Mouse (Mus musculus) forebrain, embryonic 12.5 days (tissue): ENCODE data around the gene Htra2. TPM values are rescaled to one million over a fixed set of nuclear protein-coding genes. Genes with fewer than 3 reads are reported as not detected.

ENCODE experiments used
- ATAC-seq: fragments of 200-750 bp; cut with Nextera tagmentation; 2 replicates; pipeline ENCODE4 v1.8.0; 2017; ENCODE audit warnings: moderate TSS enrichment; ENCODE audit not compliant: low FRiP score
- H3K27ac ChIP-seq: fragments of 300-500 bp; sonication (generic); 2 replicates; pipeline ENCODE4 v1.5.1; 2016; ENCODE audit warnings: mild to moderate bottlenecking
- H3K27me3 ChIP-seq: fragments of 300-500 bp; sonication (generic); 2 replicates; pipeline ENCODE4 v1.6.1; 2016; ENCODE audit warnings: mild to moderate bottlenecking
- H3K36me3 ChIP-seq: fragments of 300-500 bp; sonication (generic); replicated peaks from 2 replicates; pipeline ENCODE4 v1.6.1; 2016; ENCODE audit warnings: mild to moderate bottlenecking
- H3K4me1 ChIP-seq: fragments of 300-500 bp; sonication (generic); 2 replicates; pipeline ENCODE4 v1.6.1; 2016
- H3K4me2 ChIP-seq: fragments of 300-500 bp; sonication (generic); 2 replicates; pipeline ENCODE4 v1.6.1; 2016; ENCODE audit warnings: mild to moderate bottlenecking, moderate library complexity
- H3K4me3 ChIP-seq: fragments of 300-500 bp; sonication (generic); replicated peaks from 2 replicates; pipeline ENCODE4 v1.5.1; 2016; ENCODE audit warnings: mild to moderate bottlenecking
- H3K9ac ChIP-seq: fragments of 300-500 bp; sonication (generic); 2 replicates; pipeline ENCODE4 v1.6.1; 2016; ENCODE audit warnings: mild to moderate bottlenecking
- H3K9me3 ChIP-seq: fragments of 300-500 bp; sonication (generic); 2 replicates; pipeline ENCODE4 v1.6.1; 2016
- WGBS: fragments of 180-500 bp; shearing (Covaris S2); methylation state at CpG from one replicate; pipeline ENCODE4 v1.1.7; 2016; 5-methylcytosine and 5-hydroxymethylcytosine counted together
- polyA plus RNA-seq: library from polyadenylated mRNA; unstranded; fragments of >200 nt; fragmentation: Nextera tagmentation; extraction: Ambion mirVana; gene quantifications from 2 replicates; pipeline ENCODE4 v1.2.1, GENCODE M21; 2016

The Htra2 gene
- polyA plus RNA-seq, 1 experiment from 2014 or later = 65.9 TPM

GRCm38 (mm10) chr6:83086121-83087035 lies 31.3 kb upstream of the Htra2 start, which contains the start of gene Lbx2:
Lbx2 (plus strand) TSS chr6:83086367.
- no peak for ATAC-seq

DNA sequence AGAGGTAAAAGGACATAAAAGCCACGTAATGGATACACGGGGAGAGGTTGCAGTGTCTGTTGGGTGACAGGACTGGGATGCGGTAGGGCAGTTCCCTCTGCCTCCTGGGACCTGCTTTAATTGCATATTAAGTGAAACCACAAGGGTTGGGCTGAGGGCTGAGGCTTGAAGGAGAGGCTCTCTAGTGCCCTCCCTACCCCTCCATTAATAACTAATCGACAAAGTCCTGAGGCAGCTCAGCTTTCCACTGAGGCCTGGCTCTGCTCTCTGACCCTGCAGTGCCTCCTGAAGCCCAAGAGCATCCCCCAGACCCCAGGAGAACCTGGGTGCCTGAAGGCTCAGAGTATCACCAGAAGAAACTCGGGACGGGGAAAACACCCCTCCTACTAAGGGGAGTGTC lies 29.4 kb upstream of the Htra2 start:
- Histone ChIP-seq H3K4me2 (no peak overlapping the region), H3K4me1 (peaks cover 19% of the 10 kb centered on the region), H3K4me3 (no peak overlapping the region), H3K36me3 (peaks cover 30% of the 10 kb centered on the region), H3K9me3 (no peaks in the 10 kb centered on the region), H3K27ac (no peak overlapping the region), H3K9ac (no peak overlapping the region), H3K27me3 (peaks cover 76% of the 10 kb centered on the region)
- ATAC-seq = no peak
- 4% methylated on average over 6 of the region's 6 CpGs for WGBS

More at GRCm38 (mm10) chr6:83086121-83087035, 31.3 kb upstream of the Htra2 start, which contains the start of gene Lbx2:
- Histone ChIP-seq H3K9me3 (no peaks in the 10 kb centered on the region), H3K36me3 (peaks cover 11% of the 10 kb centered on the region), H3K9ac (no peak within 1 kb of the TSS), H3K4me2 (no peak within 1 kb of the TSS; the same call in 1 of the 2 replicates), H3K27me3 (peaks cover 93% of the 10 kb centered on the region), H3K27ac (no peak within 1 kb of the TSS), H3K4me3 (peak within 1 kb of the TSS; percentile 7; the same call in 1 of the 2 replicates), H3K4me1 (peaks cover 13% of the 10 kb centered on the region)
- 1% methylated on average over 29 of the region's 42 CpGs for WGBS

- no peak overlapping the region for H3K4me2 ChIP-seq
- no peak overlapping the region for H3K27ac ChIP-seq
- H3K4me3 ChIP-seq = no peak overlapping the region
- no peak for ATAC-seq
- H3K9ac ChIP-seq = no peak overlapping the region
- peaks cover 66% of the 10 kb centered on the region for H3K27me3 ChIP-seq
- peaks cover 26% of the 10 kb centered on the region for H3K4me1 ChIP-seq
- H3K36me3 ChIP-seq = peaks cover 30% of the 10 kb centered on the region
- H3K9me3 ChIP-seq = no peaks in the 10 kb centered on the region
- 8% methylated on average over 5 of the region's 5 CpGs for WGBS
These were observed 28.4 kb upstream of the Htra2 start for GRCm38 (mm10) chr6:83083497-83083896.

- H3K4me2 ChIP-seq = no peak overlapping the region
- H3K4me1 ChIP-seq = peaks cover 20% of the 10 kb centered on the region
- no peak overlapping the region for H3K27ac ChIP-seq
- no peak overlapping the region for H3K4me3 ChIP-seq
- H3K9me3 ChIP-seq = no peaks in the 10 kb centered on the region
- H3K36me3 ChIP-seq = peaks cover 30% of the 10 kb centered on the region
- ATAC-seq = no peak
- H3K9ac ChIP-seq = no peak overlapping the region
- WGBS = 95% methylated on average over 5 of the region's 5 CpGs
- peaks cover 56% of the 10 kb centered on the region for H3K27me3 ChIP-seq
These were observed 25.1 kb upstream of the Htra2 start for GRCm38 (mm10) chr6:83080210-83080609.

GRCm38 (mm10) chr6:83078324-83078858 lies 23.3 kb upstream of the Htra2 start:
- H3K27ac ChIP-seq = peak overlapping the region; percentile 88
- H3K9ac ChIP-seq = peak overlapping the region; percentile 81
- no peaks in the 10 kb centered on the region for H3K9me3 ChIP-seq
- peak; percentile 93 for ATAC-seq
- peaks cover 56% of the 10 kb centered on the region for H3K27me3 ChIP-seq
- H3K4me1 ChIP-seq = peaks cover 20% of the 10 kb centered on the region
- H3K36me3 ChIP-seq = peaks cover 30% of the 10 kb centered on the region
- peak overlapping the region; percentile 77 for H3K4me3 ChIP-seq
- WGBS = under 1% methylated on average over 46 of the region's 46 CpGs
- H3K4me2 ChIP-seq = peak overlapping the region; percentile 98

DNA sequence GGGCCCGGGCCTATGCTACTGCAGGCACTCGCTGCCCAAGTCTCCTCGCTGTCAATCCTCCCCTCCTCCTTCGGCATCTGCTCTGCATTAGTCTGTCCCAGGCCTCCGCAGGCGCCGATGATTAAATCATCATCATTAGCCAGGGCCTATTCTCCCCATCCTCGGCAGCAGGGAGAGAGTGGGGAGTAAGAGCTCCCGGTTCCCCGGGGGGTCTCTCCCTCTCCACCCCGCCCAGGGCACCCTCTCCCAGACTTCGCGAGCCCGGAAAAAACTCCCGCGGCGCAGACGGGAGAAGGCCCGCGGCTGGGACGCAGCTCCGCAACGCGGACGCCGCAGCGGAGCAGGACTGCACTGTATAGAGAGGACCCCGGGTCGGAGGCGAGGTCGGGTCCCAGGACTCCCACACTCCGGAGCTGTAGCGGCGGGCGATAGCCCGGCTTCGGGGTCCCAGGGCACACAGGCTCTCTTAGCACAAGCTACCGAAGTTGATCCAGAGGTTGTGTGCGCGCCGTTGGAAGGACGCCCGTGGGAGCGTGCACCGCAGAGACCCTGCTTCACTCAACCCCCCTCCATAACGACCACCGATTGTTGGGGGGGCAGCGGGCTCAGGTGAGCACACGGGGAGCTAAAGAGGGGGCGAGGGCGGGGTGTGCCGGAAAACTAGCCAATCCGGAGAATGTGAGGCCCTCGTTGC lies 22.7 kb upstream of the Htra2 start, which contains the start of gene Pcgf1:
Gene Pcgf1, plus strand, starts transcription at position 240 of the 694 bp plus-strand sequence.
- Histone ChIP-seq H3K4me1 (peaks cover 20% of the 10 kb centered on the region), H3K36me3 (peaks cover 30% of the 10 kb centered on the region), H3K4me3 (peak within 1 kb of the TSS; percentile 77), H3K9me3 (no peaks in the 10 kb centered on the region), H3K9ac (peak within 1 kb of the TSS; percentile 81), H3K27ac (peak within 1 kb of the TSS; percentile 88), H3K27me3 (peaks cover 56% of the 10 kb centered on the region), H3K4me2 (peak within 1 kb of the TSS; percentile 98)
- peak; percentile 86 for ATAC-seq
- WGBS = under 1% methylated on average over 54 of the region's 54 CpGs

DNA sequence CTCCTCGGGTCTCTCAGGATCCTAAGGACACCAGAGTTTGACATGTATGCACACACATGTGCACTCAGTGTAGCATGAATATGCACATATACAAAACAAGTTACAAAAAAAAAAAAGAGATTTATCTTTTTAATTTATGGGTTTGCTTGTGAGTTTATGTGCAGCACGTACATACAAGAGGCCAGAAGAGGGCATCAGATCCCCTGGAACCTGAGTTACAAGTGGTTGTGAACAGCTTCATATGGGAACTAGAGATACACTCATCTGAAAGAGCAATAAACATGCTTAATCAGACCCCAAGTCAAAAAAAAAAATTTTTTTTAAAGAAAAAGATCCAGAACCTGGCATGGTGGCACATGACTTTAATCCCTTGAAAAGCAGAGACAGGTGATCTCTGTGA lies 19.9 kb upstream of the Htra2 start:
- no peaks in the 10 kb centered on the region for H3K9me3 ChIP-seq
- peaks cover 33% of the 10 kb centered on the region for H3K4me1 ChIP-seq
- 14% methylated on average over 2 of the region's 2 CpGs for WGBS
- peaks cover 5% of the 10 kb centered on the region for H3K36me3 ChIP-seq
- H3K27ac ChIP-seq = no peak overlapping the region
- no peak overlapping the region for H3K9ac ChIP-seq
- no peak overlapping the region for H3K4me2 ChIP-seq
- no peak overlapping the region for H3K4me3 ChIP-seq
- no peak for ATAC-seq
- H3K27me3 ChIP-seq = peaks cover 75% of the 10 kb centered on the region

- H3K4me2 ChIP-seq = 0 out of 2 replicates have a peak overlapping the region, but pooled peaks have one; percentile 13
- H3K36me3 ChIP-seq = no peaks in the 10 kb centered on the region
- peak overlapping the region; percentile 19; the same call in 1 of the 2 replicates for H3K4me3 ChIP-seq
- H3K27me3 ChIP-seq = peaks cover 100% of the 10 kb centered on the region
- H3K27ac ChIP-seq = no peak overlapping the region
- no peak overlapping the region for H3K9ac ChIP-seq
- WGBS = under 1% methylated on average over 16 of the region's 24 CpGs
- peak; percentile 11; the same call in 1 of the 2 replicates for ATAC-seq
- peaks cover 26% of the 10 kb centered on the region for H3K4me1 ChIP-seq
- no peaks in the 10 kb centered on the region for H3K9me3 ChIP-seq
These were observed 16.1 kb upstream of the Htra2 start for GRCm38 (mm10) chr6:83071220-83071619.

DNA sequence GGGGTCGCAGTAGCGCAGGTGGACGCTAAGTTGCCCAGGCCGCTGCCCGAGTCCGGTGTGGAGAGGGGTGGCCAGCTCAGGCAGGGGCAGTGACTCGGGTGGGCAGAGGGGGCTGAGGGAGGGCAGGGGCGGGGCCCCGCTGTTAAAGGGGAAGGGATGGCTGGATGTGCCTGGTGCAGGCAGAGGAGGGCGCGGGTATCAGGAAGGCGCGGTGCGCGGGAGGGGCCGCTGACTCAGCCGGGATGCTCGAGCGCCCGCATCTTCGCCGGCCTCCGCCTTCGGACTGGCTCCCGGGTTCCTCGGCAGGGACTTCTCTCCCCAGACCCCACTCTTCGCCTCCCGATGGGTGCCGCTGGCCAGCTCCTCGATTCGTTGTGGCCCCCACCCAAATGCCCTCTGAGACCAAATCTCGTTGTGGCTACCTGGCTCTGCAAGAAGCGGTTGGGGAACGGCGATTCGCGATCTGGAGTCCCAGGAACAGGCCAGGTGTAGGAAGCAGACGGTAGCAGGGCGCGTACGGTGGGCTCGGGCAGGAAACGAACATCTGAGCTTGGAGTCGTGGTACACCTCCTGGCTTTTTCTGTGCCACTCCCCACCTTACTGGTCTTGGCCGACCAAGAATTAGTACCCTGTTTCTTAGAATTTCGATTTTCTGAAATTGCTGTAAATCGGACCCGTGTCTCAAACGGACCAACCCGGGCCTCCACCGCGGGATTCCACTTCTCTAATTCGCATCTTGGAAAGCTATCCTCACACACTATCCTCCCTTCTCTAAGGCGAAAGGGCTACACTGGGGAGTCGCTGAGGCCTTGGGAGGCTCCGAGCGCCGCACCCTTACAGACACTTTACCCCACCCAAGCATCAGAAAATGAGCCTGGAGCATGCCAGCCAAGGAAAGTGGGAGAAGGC lies 15.5 kb upstream of the Htra2 start:
- H3K4me1 ChIP-seq = peaks cover 26% of the 10 kb centered on the region
- ATAC-seq = no peak
- under 1% methylated on average over 52 of the region's 58 CpGs for WGBS
- peaks cover 100% of the 10 kb centered on the region for H3K27me3 ChIP-seq
- peak overlapping the region; percentile 31 for H3K4me3 ChIP-seq
- peak overlapping the region; percentile 39 for H3K4me2 ChIP-seq
- H3K9ac ChIP-seq = no peak overlapping the region
- H3K36me3 ChIP-seq = no peaks in the 10 kb centered on the region
- H3K27ac ChIP-seq = no peak overlapping the region
- H3K9me3 ChIP-seq = no peaks in the 10 kb centered on the region

- Histone ChIP-seq H3K4me3 (peak within 1 kb of the TSS; percentile 31), H3K27ac (no peak within 1 kb of the TSS), H3K4me2 (peak within 1 kb of the TSS; percentile 39), H3K27me3 (peaks cover 100% of the 10 kb centered on the region), H3K4me1 (peaks cover 26% of the 10 kb centered on the region), H3K9me3 (no peaks in the 10 kb centered on the region), H3K9ac (no peak within 1 kb of the TSS), H3K36me3 (no peaks in the 10 kb centered on the region)
- no peak for ATAC-seq
- WGBS = 1% methylated on average over 10 of the region's 10 CpGs
These were observed 15.0 kb upstream of the Htra2 start, which contains the start of gene Tlx2 for GRCm38 (mm10) chr6:83070247-83070310. Tlx2 (minus strand) TSS chr6:83070293.

- H3K4me1 ChIP-seq = peaks cover 26% of the 10 kb centered on the region
- peak overlapping the region; percentile 31 for H3K4me3 ChIP-seq
- peak overlapping the region; percentile 39 for H3K4me2 ChIP-seq
- no peaks in the 10 kb centered on the region for H3K36me3 ChIP-seq
- ATAC-seq = no peak
- H3K27me3 ChIP-seq = peaks cover 100% of the 10 kb centered on the region
- H3K27ac ChIP-seq = no peak overlapping the region
- WGBS = under 1% methylated on average over 43 of the region's 69 CpGs
- no peak overlapping the region for H3K9ac ChIP-seq
- no peaks in the 10 kb centered on the region for H3K9me3 ChIP-seq
These were observed 14.6 kb upstream of the Htra2 start for GRCm38 (mm10) chr6:83069488-83070246.
